ENCODE assay signal across 8 mouse cellular contexts in the genomic region with DNA sequence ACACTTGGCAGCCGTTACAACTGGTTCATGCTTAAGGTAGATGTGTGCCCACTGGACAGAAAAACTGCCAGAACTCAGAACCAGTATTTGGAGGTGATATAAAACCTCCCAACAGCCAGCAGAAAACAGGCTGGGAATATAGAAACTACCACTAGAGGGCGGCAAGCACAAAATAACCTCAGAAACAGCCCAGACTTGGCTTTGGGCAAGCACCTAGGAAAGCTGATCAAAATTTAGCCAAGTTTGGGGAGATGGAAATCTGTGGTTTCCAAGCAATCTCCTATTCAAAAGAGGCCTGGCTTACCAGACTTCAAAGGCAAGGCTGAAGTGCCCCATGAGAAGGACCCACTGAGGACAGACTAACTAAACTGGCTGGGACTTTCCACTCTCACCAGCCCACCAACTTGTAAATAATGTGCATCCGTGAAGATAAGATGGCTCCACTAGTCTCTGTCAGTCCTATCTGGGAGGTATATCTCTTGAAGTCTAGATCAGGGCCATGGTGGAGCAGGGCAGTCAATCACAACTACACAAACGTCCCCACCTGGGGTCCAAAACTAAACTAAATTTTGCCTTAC. TPM values are rescaled to one million over a fixed set of nuclear protein-coding genes. Genes with fewer than 3 reads are reported as not detected.
DNase-seq lines count a peak whose midpoint lies in the region; ATAC-seq and TF ChIP-seq lines count a peak whose summit lies in the region.

No protein-coding gene starts in this region.

- DNase-seq in ZHBTc4 (ENCODE audit: low read depth, low spot score) = peak; percentile 77
- peak; percentile 50 for DNase-seq in embryo, embryonic 11.5 days (ENCODE audit: low read depth, low spot score)
- DNase-seq in gastrocnemius, postnatal 25 days = peak; percentile 37
- peak; percentile 83 to 86 for DNase-seq in layer of hippocampus, adult 2 months (ENCODE audit: low spot score in 2 of 2)
- DNase-seq in lung, adult 18-20 months = peak; percentile 63 to 77
- peak; percentile 86 for DNase-seq in retina, embryonic 14.5 days (ENCODE audit: low spot score)
- peak; percentile 52 to 65 for DNase-seq in urinary bladder, postnatal 36 days (ENCODE audit: low spot score in 2 of 2)

- peak; percentile 91 for TF ChIP-seq CTCF in layer of hippocampus, adult 2 months (conservative IDR thresholded peaks at IDR 0.05)

- H3K27ac ChIP-seq in layer of hippocampus, adult 2 months = peak overlapping the region; percentile 64

- ATAC-seq in CD4-positive, CD25-positive, alpha-beta regulatory T cell, adult 4 months = peak; percentile 85

- H3K4me3 ChIP-seq in layer of hippocampus, adult 2 months = no peak overlapping the region

RNA-seq across cellular contexts. Expression of a gene that starts 31.1 kb away (rescaled TPM):
- 10 to 100 TPM in 1 of 2 experiments, 1 to 10 TPM in 1; 8.1 to 10.4 TPM for polyA plus RNA-seq in CD4-positive, CD25-positive, alpha-beta regulatory T cell, adult 4 months (2017; shearing (Covaris generic))
- total RNA-seq in gastrocnemius, postnatal 25 days (2021) = 1 to 10 TPM; 7.0 to 7.2 TPM
- total RNA-seq in layer of hippocampus, adult 2 months (2021) = 1 to 10 TPM; 3.0 to 3.8 TPM
